Mouse (Mus musculus) ES-E14 (cell line): ENCODE results near the gene Gm49661. TPM values are rescaled to one million over a fixed set of nuclear protein-coding genes. Genes with fewer than 3 reads are reported as not detected.
A peak's percentile ranks its signal among the peaks of the same experiment; 100 is the strongest.

Source experiments
- DNase-seq: peaks from one replicate; pipeline ENCODE4 v3.0.0-alpha.2; 2013; ENCODE audit warnings: low read depth, low spot score
- H3K27ac ChIP-seq: 2 replicates; pipeline ENCODE4 v1.5.1; 2012; ENCODE audit warnings: low read depth, mild to moderate bottlenecking, low read length, moderate library complexity, mixed read lengths; ENCODE audit not compliant: poor library complexity, insufficient read depth, severe bottlenecking
- H3K36me3 ChIP-seq: 2 replicates; pipeline ENCODE4 v1.6.1; 2012; ENCODE audit warnings: mild to moderate bottlenecking, low read length, moderate library complexity, mixed read lengths; ENCODE audit not compliant: control insufficient read depth, poor library complexity, insufficient read depth, severe bottlenecking
- H3K4me1 ChIP-seq, 2 experiments: fragments of 150-350 bp in 1 of 2; sonication (generic) in 1 of 2; 2 replicates each; pipeline ENCODE4 v1.6.1; 2012; ENCODE audit warnings: low read length in 2 of 2, mild to moderate bottlenecking in 1 of 2, mixed read lengths in 1 of 2; ENCODE audit not compliant: control insufficient read depth in 2 of 2, insufficient read depth in 2 of 2, poor library complexity in 1 of 2
- H3K4me3 ChIP-seq, 2 experiments: fragments of 150-350 bp in 1 of 2; sonication (generic) in 1 of 2; 2 replicates each; pipeline ENCODE4 v1.5.1; 2012; ENCODE audit warnings: low read length in 2 of 2, low read depth in 1 of 2, mild to moderate bottlenecking in 1 of 2, mixed read lengths in 1 of 2; ENCODE audit not compliant: insufficient read depth in 1 of 2, poor library complexity in 1 of 2, severe bottlenecking in 1 of 2
- H3K9ac ChIP-seq: 2 replicates; pipeline ENCODE4 v1.6.1; 2012; ENCODE audit warnings: low read depth, mild to moderate bottlenecking, low read length, mixed read lengths; ENCODE audit not compliant: poor library complexity, insufficient read depth, severe bottlenecking
- H3K9me3 ChIP-seq: fragments of 150-350 bp; sonication (generic); 2 replicates; pipeline ENCODE4 v1.6.1; 2012; ENCODE audit warnings: low read depth, mild to moderate bottlenecking, low read length; ENCODE audit not compliant: control insufficient read depth, insufficient read depth
- CHD2 ChIP-seq: IDR thresholded peaks from 2 replicates; pipeline ENCODE4 v1.6.1; 2014; ENCODE audit warnings: mild to moderate bottlenecking, low read depth, low read length, inconsistent platforms
- HCFC1 ChIP-seq: IDR thresholded peaks from 2 replicates; pipeline ENCODE4 v1.6.1; 2012; ENCODE audit warnings: low read length, inconsistent platforms, borderline replicate concordance; ENCODE audit not compliant: insufficient read depth
- MAFK ChIP-seq: IDR thresholded peaks from 2 replicates; pipeline ENCODE4 v1.6.1; 2014; ENCODE audit warnings: mild to moderate bottlenecking, low read depth, low read length, inconsistent platforms; ENCODE audit not compliant: insufficient read depth
- ZC3H11A ChIP-seq: IDR thresholded peaks from 2 replicates; pipeline ENCODE4 v1.6.1; 2012; ENCODE audit warnings: low read depth, mild to moderate bottlenecking, inconsistent platforms, low read length, borderline replicate concordance
- ZNF384 ChIP-seq: IDR thresholded peaks from 2 replicates; pipeline ENCODE4 v1.6.1; 2012; ENCODE audit warnings: low read depth, low read length, inconsistent platforms
- in situ Hi-C, 2 experiments: fragments of 600-800 bp; cut with MboI; formaldehyde crosslinking; loops; one replicate each; pipeline ENCODE4 v1.15.1; 2025; ENCODE audit warnings: low sequenced_read_pairs in 2 of 2, inconsistent platforms in 1 of 2; ENCODE audit not compliant: unreplicated experiment in 2 of 2
- total RNA-seq: library from RNA; depleted of rRNA; stranded (reverse); fragments of 300-350 nt; gene quantifications from 2 replicates; pipeline ENCODE4 v1.2.3, GENCODE M21; 2012

The Gm49661 gene
- total RNA-seq, 1 experiment, result not detected

- H3K9ac ChIP-seq, result peak overlapping the region; percentile 55; the same call in 1 of the 2 replicates
- H3K4me1 ChIP-seq, result peaks cover 2 to 19% of the 10 kb centered on the region in 2 experiments; a peak in 3 of 4 replicates
- in situ Hi-C loops, result loop anchor here in 1 of 2 experiments (25.0 kb wide), 1 partner anchor 446 kb away; no protein-coding TSS in a partner anchor
- H3K36me3 ChIP-seq, result peaks cover 15% of the 10 kb centered on the region
- peak overlapping the region; percentile 42 for H3K27ac ChIP-seq
- no peak for DNase-seq
- TF ChIP-seq ZNF384 (no peak), CHD2 (no peak), ZC3H11A (no peak), HCFC1 (no peak), MAFK (no peak)
- H3K9me3 ChIP-seq, result no peaks in the 10 kb centered on the region
- no peak overlapping the region for H3K4me3 ChIP-seq
Measured at GRCm38 (mm10) chr8:84966603-84967002, 2.6 kb downstream of the Gm49661 start.

- no peak for TF ChIP-seq MAFK
- peak; percentile 95 for TF ChIP-seq HCFC1
- no peak for TF ChIP-seq ZNF384
- TF ChIP-seq CHD2, result no peak
- no peak for TF ChIP-seq ZC3H11A
- DNase-seq, result no peak
- Histone ChIP-seq H3K27ac (peak overlapping the region; percentile 50), H3K9me3 (no peaks in the 10 kb centered on the region), H3K36me3 (peaks cover 10% of the 10 kb centered on the region), H3K4me3 (peak overlapping the region; percentile 90 to 100), H3K9ac (peak overlapping the region; percentile 84), H3K4me1 (peaks cover 2 to 17% of the 10 kb centered on the region in 2 experiments; a peak in 3 of 4 replicates)
- in situ Hi-C loops, result loop anchor here in 1 of 2 experiments (25.0 kb wide), 1 partner anchor 446 kb away; no protein-coding TSS in a partner anchor
Measured at GRCm38 (mm10) chr8:84965731-84966291, 3.4 kb downstream of the Gm49661 start.

GRCm38 (mm10) chr8:84963952-84964351, 5.3 kb downstream of the Gm49661 start:
- H3K4me1 ChIP-seq, result peaks cover 2 to 16% of the 10 kb centered on the region in 2 experiments; a peak in 3 of 4 replicates
- H3K27ac ChIP-seq, result no peak overlapping the region
- H3K9me3 ChIP-seq, result no peaks in the 10 kb centered on the region
- DNase-seq, result no peak
- no peak overlapping the region for H3K9ac ChIP-seq
- no peak overlapping the region for H3K4me3 ChIP-seq
- TF ChIP-seq HCFC1, result no peak
- TF ChIP-seq ZC3H11A, result no peak
- TF ChIP-seq CHD2, result no peak
- no peak for TF ChIP-seq MAFK
- no peak for TF ChIP-seq ZNF384
- H3K36me3 ChIP-seq, result peaks cover 19% of the 10 kb centered on the region
- in situ Hi-C loops, result loop anchor here in 1 of 2 experiments (25.0 kb wide), 1 partner anchor 448 kb away; no protein-coding TSS in a partner anchor

GRCm38 (mm10) chr8:84959811-84960210, 9.4 kb downstream of the Gm49661 start:
- no peak overlapping the region for H3K27ac ChIP-seq
- no peak for TF ChIP-seq MAFK
- TF ChIP-seq HCFC1, result no peak
- TF ChIP-seq CHD2, result no peak
- no peak for TF ChIP-seq ZC3H11A
- TF ChIP-seq ZNF384, result no peak
- H3K36me3 ChIP-seq, result peaks cover 31% of the 10 kb centered on the region
- no peaks in the 10 kb centered on the region for H3K9me3 ChIP-seq
- H3K9ac ChIP-seq, result no peak overlapping the region
- peaks cover 0 to 2% of the 10 kb centered on the region in 2 experiments; a peak in 1 of 4 replicates for H3K4me1 ChIP-seq
- in situ Hi-C loops, result loop anchor here in 1 of 2 experiments (25.0 kb wide), 1 partner anchor 452 kb away; no protein-coding TSS in a partner anchor
- no peak overlapping the region for H3K4me3 ChIP-seq
- DNase-seq, result no peak
